Mouse (Mus musculus): ENCODE data around the gene Plin3. TPM values are rescaled to one million over a fixed set of nuclear protein-coding genes. Genes with fewer than 3 reads are reported as not detected.

Plin3 gene
- total RNA-seq (2015; ENCODE audit: low replicate concordance) (3.1 and 4.0 TPM in 2 replicates), total RNA-seq (2017; ENCODE audit: low replicate concordance) (5.4 and 5.9 TPM in 2 replicates)

DNA sequence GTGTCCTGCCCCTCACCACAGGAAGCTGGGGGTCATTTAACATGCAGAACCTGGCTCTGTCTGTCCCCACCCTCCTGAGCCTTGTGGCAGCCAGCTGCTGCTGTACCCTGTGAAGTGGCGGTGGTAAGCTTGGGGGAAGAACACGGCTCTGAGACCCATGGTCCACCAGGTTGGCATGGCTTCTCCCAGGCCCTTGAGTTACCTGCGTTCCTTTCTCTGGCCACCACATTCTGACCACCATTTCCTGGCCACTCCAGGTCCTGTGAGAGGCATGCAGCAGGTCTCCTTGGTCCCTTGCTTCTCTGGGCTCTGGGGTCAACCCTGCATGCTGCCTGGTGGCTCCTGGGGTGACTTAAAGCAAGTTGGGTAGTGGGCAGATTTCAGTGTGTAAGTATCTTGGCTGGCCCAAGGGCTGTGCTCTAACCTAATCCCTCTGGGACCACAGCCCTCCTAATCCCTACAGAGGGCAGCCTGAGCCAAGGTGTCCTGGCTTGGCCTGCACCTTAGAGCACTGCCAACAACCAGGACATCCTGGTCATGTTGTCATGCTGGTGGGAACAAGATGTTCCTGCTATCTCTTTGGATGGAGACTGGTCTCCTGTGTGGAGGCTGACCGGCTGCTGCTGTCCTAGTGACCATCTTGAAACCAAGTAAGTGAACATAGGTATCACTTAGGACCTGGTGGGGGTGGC lies at the start of gene Plin3:
Gene Plin3 (minus strand): TSS at position 343 of the 692 bp plus-strand sequence.
- ATAC-seq (replicated peaks; ENCODE audit: low FRiP score, poor library complexity, severe bottlenecking) = no peak

DNA sequence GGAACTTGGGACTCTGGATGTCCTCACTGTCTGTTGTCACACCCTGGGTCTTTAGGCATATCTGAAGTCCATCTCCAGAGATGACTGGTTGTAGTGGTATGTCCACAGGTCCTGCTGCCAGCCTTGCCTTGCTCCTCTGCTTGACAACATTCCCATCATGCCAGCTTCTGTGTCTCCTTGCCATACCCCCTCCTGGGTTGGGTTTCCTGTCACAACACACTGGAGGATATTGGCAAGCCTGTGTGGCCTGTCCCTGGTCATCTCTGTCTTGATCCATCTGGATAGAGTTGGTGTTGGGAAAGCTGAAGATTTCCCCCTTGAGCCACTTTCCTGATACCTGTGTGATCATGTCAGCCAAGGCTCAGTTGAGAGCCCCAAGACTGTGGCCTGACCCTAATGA lies 48.0 kb upstream of the Plin3 start:
- ATAC-seq (replicated peaks; ENCODE audit: low FRiP score, poor library complexity, severe bottlenecking) = no peak

DNA sequence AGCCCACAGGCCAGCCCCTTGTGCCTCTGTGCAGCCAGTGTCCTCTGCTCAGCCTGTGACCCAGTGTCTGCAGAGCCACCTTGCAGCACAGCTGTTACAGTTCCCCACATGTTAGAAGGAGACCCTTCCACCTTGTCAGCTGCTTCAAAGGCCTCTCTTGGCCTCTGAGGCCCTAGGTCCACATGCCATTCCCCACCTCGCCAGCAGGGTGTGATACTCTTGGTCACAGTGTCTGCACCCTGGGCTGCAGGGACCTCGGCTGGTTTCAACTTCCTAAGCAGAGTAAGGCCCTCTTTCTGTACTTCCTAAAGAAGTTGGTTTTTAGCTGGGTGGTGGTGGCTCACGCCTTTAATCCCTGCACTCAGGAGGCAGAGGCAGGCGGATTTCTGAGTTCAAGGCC lies 46.2 kb upstream of the Plin3 start:
- ATAC-seq (replicated peaks; ENCODE audit: low FRiP score, poor library complexity, severe bottlenecking) = peak; percentile 74

DNA sequence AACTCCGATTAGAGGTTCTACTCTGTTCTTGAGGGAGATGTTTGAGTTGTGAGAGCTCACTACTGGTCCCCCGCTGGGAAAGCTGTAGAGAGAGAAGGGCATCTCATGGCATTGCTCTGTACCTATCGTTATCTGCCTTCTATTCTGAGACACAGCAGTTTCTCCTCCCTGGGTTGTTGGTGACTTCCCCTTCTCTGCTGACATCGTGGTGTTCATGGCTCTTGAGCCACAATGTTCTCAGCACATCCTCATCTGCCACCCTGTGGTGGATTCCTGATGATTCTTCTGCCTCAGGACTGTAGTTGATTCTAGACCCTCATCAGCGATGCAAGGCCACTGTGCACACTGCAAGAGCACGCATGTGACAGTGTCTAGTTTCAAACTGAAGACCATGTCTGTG lies 45.1 kb upstream of the Plin3 start:
- no peak for ATAC-seq (replicated peaks; ENCODE audit: low FRiP score, poor library complexity, severe bottlenecking)

DNA sequence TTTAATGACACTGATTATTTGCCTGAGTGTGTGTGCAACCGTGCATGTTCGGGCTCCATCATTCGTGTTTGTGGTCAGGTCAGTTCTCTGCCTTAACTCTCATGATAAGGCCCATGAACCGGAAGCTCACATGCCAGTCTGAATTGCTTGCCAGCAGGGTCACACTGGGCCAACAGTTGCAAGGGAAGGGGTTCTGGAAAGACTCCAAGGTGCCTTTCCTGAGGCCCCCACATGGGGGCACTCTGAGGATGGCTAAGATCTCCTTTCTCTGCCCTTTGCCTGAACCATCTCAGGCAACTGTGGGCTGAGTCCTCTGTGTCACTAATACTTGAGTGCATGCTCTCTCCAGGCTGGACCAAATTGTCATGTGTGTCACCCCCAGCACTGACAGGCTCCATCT lies 44.5 kb upstream of the Plin3 start:
- ATAC-seq (replicated peaks; ENCODE audit: low FRiP score, poor library complexity, severe bottlenecking) = no peak

DNA sequence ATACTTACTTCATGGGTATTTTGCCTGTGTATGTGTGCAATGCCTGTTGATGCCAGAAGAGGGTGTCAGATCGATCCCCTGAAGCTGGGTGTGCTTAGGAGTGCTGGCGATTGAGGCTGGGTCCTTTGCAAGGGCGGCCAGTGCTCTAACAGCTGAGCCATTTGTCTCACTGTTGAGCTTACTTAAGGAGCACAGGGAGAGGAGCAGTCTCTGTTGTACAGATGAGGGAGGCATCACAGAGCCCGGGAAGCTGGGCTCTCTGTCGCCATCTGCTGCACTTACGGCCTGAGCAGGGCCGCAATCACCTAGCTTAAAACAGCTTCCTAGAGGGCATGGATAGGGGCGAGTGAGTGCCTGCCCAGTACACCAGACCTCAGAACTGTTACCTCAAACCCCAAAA lies 40.3 kb upstream of the Plin3 start:
- ATAC-seq (replicated peaks; ENCODE audit: low FRiP score, poor library complexity, severe bottlenecking) = no peak

DNA sequence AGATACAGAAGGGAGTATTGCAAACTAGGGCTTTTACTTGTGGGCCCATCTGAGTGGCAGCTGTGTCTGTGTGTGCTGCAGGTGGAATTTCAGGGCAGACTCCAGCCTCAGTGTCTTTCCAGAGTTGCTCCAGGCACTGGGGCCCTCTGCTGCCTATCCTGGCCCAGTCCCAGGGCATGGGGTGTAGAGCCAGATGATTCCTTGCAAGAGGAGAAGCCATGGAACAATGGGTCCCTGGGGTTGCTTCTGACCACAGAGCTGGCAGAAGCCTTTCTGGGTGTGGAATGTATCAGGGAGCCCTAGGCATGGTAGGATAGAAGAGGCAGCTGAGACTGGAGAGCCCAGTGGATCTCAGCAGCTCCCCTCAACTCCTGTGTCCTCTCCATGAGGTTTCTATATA lies 38.6 kb upstream of the Plin3 start:
- ATAC-seq (replicated peaks; ENCODE audit: low FRiP score, poor library complexity, severe bottlenecking) = no peak

DNA sequence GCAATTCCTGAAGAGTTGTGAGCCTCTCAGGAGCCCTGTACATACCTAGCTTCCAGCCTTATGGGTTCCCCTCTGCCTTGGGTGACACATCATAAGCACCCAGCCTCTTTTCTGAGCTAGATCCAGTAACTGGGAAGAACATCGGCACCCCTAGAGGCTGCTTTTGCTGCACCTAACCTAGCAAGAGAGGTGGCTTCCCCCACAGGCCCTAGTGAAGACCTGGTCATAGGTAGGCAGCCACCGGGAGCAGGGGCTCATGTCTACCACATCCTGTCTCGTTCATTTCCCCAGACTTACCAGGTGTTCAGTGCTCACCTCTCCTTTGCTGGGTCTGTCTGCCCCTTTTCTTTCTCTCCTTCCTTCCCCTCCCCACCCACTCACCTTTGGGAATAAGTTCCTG lies 37.7 kb upstream of the Plin3 start:
- ATAC-seq (replicated peaks; ENCODE audit: low FRiP score, poor library complexity, severe bottlenecking) = no peak

DNA sequence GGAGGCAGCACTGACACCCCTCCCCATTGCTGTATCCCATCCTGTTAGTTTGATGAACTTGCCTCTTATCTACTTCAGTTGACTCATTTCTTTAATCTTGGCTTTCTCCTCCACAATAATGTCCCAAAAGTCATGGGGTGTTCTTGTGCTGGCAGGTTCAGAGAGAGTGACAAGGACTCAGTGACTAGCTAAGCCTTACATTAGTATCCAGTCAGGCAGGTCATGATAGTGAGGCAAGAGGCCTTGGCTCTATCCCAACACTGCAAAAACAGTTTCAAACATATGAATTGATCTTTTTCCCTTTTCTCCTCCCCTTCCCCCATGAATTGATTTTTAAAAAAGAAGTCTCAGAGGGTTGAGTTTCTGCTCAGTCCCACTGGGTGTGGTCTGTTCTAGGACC lies 36.6 kb upstream of the Plin3 start:
- ATAC-seq (replicated peaks; ENCODE audit: low FRiP score, poor library complexity, severe bottlenecking) = no peak

DNA sequence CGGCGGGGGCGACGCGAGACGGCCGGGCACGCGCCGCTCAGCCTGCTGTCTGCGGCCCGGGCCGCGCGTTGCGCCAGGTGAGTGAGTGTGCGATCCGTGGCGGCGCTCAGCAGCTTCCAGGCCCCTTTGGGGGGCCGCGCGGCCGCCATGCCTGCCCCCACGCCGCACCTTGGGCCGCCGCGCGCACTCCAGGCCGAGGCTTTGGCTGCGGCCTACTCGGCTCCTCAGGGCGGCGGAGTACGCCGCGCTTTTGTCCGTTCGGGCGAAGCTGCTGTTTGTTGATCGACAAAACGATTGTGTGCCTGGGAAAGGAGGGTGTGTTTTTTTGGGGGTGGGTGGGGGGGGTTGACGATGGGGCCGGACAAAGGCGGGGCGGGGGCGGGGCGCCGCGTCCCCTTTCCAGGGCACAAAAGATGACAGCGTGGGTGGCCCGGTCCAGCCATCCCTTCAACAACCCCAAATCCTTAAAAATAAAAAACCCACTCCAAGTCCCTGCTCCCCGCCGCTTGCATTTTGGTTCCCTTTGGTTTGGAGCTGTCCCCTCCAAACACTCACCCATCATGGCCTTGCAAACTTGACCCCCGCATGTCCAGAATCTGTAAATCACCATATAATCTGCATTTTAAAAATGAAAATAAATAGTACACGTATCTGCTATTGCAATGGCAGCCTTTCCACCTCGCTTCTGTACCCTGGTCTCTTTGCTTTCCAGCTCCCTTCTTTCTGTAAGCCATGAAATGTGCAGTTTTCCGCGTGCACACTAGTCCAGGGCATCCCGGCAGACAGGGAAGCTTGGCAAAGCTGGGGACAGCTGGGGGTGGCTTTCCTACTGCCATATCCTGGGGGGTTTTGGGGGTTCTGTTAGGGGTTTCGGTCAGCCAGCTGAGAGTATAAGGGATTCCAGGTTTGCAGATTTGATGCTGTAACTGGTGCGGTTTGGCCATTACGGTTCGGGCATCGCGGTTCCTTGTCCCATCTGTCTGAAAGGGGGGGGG lies 33.8 kb upstream of the Plin3 start:
- ATAC-seq (replicated peaks; ENCODE audit: low FRiP score, poor library complexity, severe bottlenecking) = peak; percentile 8; the same call in 1 of the 2 replicates

DNA sequence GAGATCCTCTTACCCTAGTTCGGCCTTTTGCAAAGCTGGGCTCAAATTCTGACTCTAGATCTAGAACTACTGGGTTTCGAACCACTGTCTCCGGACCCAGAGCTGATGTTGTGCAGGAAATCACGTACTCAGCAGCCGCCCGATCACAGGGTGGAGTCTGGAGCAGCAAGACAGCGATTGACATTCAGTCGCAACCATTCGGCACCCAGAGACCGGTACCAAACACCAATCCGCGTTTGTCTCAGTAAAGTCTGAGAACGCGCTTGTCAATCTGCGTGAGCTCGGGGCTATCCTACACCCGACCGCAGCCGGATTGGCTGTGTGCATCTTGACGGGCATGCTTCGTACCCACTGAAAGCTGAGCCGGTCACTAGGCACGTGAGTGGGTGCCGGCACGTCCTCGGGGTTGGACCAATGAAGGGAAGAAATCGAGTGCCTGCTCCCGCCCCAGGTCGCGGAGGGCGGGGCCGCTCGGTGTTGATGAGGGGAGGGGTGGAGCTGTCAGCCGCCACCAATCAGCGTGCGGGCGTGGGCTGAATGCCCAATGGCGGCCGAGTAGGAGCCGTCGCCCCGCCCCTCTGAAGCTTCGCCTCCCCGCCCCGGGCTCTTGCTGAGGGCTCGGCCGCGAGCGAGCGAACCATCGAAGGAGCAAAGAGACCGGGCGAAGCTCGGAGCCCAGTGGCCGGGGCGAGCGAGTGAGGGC lies 32.9 kb upstream of the Plin3 start, which contains the start of gene Kdm4b:
Gene Kdm4b (plus strand): TSS at position 613 of the 703 bp plus-strand sequence.
- peak; percentile 94 for ATAC-seq (replicated peaks; ENCODE audit: low FRiP score, poor library complexity, severe bottlenecking)

DNA sequence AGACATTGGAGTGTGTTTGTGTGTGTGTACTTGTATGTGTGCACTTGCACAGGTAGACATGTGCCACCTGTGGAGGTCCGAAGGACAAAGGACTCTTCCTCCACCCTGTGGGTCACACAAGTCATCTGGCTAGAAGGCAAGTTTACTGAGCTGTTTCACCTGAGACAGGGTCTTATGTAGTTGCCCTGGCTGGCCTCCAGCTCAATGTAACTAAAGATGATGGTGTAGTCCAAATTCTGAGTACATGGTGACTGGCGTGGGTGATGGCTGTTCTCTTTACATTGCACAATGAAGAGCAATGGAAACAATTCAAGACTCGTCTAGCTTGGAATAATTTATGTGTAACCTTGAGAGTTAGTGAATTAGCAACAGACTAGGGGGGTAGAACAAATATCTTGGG lies 31.7 kb upstream of the Plin3 start:
- no peak for ATAC-seq (replicated peaks; ENCODE audit: low FRiP score, poor library complexity, severe bottlenecking)

DNA sequence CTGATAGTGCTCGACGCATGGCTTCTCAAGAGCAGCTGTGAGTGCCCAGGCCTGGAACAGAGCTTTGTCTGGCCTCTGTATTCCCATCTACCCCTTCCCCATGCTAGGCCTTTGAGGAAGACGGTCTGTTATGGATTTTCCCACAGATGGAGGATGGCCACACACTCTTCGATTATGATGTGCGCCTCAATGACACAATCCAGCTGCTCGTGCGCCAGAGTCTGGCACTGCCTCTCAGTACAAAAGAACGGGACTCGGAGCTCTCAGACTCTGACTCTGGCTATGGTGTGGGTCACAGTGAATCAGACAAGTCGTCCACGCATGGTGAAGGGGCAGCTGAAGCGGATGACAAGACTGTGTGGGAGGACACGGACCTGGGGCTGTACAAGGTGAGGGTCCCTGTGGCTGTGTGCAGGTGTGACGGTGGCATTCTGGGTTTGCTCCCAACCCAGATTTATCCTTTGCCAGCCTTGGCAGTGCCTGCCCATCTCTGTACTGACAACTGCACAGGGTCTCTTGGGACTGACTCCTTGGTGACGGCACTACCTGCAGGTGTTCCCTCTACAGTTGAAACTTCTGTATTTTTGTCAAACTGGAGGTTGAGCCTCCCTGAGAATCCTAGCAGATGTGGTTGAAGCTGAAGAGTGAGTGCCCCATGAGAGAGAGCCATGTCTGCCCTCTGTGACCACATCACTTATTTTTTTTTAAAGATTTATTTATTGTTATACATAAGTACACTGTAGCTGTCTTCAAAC lies 16.7 kb upstream of the Plin3 start:
- ATAC-seq (replicated peaks; ENCODE audit: low FRiP score, poor library complexity, severe bottlenecking) = no peak

DNA sequence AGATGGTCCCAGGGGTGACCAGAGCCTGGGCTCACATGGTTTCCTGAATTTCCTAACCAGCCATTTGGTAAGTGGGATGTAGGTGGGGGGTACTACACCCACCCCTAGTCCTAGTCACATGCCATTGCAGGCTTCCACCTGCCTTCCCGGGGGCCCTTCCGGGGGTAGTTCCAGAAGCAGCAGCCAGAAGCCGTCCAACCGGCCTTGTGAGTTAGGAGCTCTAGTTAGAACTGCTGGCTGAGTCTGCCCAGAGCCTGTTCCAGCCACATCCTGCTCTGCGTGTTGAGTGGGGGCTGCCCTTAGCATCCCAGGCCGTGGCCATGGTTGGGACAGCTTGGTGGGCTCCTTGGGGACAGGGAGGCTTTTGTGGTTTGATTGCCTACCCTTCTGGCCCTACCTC lies 15.4 kb upstream of the Plin3 start:
- no peak for ATAC-seq (replicated peaks; ENCODE audit: low FRiP score, poor library complexity, severe bottlenecking)

DNA sequence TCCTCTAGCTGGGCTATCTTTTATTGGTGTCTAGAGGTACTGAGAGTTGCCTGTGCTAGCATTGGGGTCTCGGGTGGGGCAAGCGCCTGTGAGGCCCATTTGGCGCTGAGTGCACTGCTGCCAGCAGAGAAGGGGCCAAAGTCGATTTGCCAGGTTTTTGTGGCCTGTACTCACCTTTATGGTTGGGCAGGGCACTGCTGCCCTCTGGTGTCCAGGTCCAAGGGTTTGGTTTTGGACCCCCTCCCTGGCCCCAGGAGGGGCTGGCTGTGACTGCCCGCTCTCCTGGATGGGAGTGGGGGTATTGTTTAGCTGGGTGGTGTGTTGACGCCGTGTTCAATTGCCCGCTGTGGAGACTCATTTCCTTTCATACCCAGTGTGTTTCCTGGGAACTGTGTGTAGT lies 13.2 kb upstream of the Plin3 start:
- no peak for ATAC-seq (replicated peaks; ENCODE audit: low FRiP score, poor library complexity, severe bottlenecking)

DNA sequence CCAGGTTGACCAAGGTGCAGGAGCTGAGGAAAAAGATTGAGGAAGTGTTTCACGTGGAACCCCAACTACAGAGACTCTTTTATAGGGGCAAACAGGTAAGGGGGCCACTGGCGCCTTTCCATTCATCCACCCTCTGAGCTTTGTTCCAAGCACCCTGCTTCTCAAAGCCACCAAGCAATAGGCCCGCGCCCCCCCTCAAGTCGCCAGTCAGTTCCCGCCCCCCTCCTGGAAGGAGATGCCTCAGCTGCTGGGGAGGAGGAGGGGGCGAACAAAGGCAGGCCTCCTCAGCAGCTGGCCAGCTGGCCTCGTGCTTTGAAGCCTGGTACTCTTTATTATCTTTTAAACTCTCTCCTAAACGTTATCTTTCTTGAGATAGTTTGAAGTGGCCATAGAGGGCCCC lies 12.5 kb upstream of the Plin3 start:
- ATAC-seq (replicated peaks; ENCODE audit: low FRiP score, poor library complexity, severe bottlenecking) = no peak

DNA sequence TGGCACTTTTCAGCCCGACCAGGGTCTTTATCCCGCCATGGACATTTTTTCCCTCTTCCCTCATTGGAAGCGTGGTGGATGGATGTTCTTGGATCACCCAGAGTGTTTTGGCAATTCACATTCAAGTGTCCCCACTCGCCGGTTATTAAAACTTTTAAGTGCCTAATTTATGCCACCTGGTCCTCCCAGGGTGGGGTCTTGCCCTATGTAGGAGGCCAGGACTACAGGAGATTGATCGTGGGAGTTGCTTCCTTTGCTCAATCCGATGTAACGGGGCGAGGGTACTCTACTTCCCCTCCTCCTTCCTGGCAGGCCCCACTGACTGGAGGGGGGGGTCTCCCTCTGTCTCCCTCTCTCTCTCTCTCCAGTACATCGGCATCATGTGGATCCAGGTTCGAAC lies 12.0 kb upstream of the Plin3 start:
- no peak for ATAC-seq (replicated peaks; ENCODE audit: low FRiP score, poor library complexity, severe bottlenecking)

DNA sequence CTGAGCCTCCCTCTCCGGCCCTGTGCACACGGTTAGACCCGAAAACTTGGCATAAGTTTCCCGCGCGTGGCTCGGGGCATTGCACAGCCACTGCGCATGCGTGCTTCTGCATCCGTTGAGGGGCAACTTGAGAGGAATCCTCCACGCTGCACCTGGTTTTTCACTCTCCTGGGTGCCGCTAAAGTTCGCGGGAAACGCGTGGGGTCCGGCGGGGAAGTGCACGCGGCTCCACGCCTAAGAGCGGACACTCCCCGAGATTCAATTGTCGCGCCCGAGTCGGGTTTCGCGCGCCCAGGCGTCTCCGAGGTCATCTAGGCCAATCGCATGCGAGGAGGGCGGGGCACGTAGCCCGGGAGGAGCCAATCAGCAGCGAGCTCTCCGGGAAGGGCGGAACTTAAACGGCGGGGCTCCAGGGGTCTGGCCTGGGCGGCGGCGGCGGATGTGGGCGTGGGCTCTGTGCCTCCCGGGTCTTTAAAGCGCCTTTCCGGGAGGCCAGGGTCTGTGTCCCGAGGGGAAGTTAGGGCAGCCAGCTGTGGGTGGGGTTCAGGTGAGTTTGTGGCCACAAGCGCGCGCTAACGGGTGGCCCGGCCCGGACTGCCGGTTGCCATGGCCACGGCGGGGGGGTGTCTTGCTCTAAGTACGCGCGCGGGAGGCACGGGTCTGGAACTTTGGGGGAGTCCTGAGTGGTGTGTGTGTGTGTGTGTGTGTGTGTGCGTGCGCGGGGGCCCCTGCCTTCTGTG lies 11.3 kb upstream of the Plin3 start:
- ATAC-seq (replicated peaks; ENCODE audit: low FRiP score, poor library complexity, severe bottlenecking) = peak; percentile 84
